Mouse (Mus musculus) frontal cortex, adult (tissue): ENCODE measurements around the gene C2cd2l.
"Not testable (repeated sequence)": the region's sequence is repeated elsewhere in the genome, so short reads cannot be mapped to it uniquely, and the experiment has no call there.

Source experiments
- ATAC-seq: cut with Nextera tagmentation; 2 replicates; pipeline ENCODE4 v1.9.2; 2017; ENCODE audit warnings: mild to moderate bottlenecking, moderate library complexity, mixed read lengths; ENCODE audit not compliant: low TSS enrichment

C2cd2l gene

DNA sequence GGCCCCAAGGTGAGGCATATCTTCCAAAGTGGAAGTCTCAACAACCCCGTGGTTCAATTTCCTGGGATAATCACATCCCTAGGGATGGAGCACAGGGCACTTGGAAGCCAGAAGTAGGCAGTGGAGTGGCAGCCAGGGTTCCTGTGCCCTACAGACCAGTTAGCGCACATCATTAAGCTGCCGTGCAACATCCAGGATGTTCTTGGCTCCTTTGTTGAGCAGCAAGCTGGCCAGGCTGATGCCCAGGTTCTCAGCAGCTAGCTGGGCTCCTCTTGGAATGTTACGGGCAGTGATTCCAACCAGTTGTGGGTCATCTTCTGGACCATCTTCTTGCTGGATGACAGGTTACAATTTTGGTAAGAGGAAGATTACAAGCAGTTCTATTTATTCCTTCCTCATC, 16.4 kb upstream of the C2cd2l start:
- not testable (repeated sequence) for ATAC-seq

- no peak for ATAC-seq
Measured at GRCm38 (mm10) chr9:44336093-44336406, 16.0 kb upstream of the C2cd2l start.

DNA sequence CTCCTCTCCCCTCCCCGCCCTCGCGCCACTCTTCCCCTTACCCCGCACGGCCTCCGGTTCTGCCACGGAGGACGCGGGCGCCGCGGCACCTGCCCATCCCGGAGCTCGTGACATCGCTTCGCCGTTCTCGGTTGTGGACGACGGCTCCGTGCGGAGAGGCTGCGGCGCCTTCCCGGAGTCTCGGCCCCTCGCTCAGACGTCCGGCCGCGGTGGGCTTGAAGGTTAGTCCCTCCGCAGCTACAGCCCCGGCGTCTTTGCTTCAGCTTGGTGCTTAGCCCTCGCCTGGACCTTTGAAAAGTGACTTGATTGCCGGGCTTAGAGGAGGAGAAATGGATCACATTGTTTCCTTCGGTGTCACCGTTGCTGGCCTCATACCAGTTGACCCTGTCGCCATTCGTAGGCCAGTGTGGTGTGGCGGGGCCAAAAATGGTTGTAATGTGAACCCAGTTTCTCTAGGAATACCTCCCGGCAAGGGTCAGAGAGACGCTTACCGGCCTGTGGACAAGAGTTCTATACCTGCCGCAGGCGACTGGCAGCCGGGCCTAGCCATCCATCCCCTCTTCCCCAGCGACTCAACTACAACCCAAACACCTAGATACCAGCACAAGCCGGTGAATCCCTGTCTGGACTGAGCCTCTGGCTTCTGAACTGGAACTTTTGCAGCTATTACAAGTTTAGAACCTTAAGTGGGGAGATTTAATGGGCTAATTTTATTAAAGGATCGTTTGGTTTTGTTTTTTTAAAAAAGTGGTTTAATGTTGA, 15.4 kb upstream of the C2cd2l start:
- peak; percentile 32; the same call in 1 of the 2 replicates for ATAC-seq

GRCm38 (mm10) chr9:44334396-44335330, 14.6 kb upstream of the C2cd2l start, which contains the start of gene H2afx:
Gene H2afx, plus strand, starts transcription at chr9:44334694.
- peak; percentile 97 for ATAC-seq

GRCm38 (mm10) chr9:44332918-44333638, 13.0 kb upstream of the C2cd2l start:
- ATAC-seq: no peak

GRCm38 (mm10) chr9:44330736-44331135, 10.7 kb upstream of the C2cd2l start:
- no peak for ATAC-seq

GRCm38 (mm10) chr9:44327926-44328325, 7.8 kb upstream of the C2cd2l start:
- no peak for ATAC-seq

GRCm38 (mm10) chr9:44327064-44327711, 7.1 kb upstream of the C2cd2l start:
- ATAC-seq: 0 out of 2 replicates have a peak, but pooled peaks have one; percentile 11

- peak; percentile 91 for ATAC-seq
Measured at GRCm38 (mm10) chr9:44326371-44327063, 6.4 kb upstream of the C2cd2l start.

- ATAC-seq: peak; percentile 51
Measured at GRCm38 (mm10) chr9:44325768-44326370, 5.8 kb upstream of the C2cd2l start, which contains the start of gene Dpagt1. Gene Dpagt1, plus strand, starts transcription at chr9:44326019.

- not testable (repeated sequence) for ATAC-seq
Measured at GRCm38 (mm10) chr9:44325032-44325767, 5.1 kb upstream of the C2cd2l start.

- no peak for ATAC-seq
Measured at GRCm38 (mm10) chr9:44324147-44324546, 4.1 kb upstream of the C2cd2l start.

- ATAC-seq: not testable (repeated sequence)
Measured at GRCm38 (mm10) chr9:44323656-44324055, 3.6 kb upstream of the C2cd2l start.

DNA sequence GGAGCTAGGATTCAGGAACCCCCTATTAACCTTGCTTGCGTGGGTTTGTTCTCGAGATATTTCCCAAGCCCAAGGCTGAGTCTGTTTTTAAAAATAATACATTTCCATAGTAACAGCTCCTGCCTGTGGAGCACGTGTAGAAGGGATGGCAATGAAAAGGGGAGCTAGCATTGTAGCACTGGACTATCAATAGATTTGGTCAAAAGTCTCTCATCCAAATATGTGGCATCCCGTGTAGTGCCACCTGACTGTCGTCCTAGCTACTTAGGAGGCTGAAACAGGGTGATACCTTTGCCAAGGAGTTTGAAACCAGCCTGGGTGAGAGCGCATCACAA, 681 bp upstream of the C2cd2l start:
- ATAC-seq: peak; percentile 21

DNA sequence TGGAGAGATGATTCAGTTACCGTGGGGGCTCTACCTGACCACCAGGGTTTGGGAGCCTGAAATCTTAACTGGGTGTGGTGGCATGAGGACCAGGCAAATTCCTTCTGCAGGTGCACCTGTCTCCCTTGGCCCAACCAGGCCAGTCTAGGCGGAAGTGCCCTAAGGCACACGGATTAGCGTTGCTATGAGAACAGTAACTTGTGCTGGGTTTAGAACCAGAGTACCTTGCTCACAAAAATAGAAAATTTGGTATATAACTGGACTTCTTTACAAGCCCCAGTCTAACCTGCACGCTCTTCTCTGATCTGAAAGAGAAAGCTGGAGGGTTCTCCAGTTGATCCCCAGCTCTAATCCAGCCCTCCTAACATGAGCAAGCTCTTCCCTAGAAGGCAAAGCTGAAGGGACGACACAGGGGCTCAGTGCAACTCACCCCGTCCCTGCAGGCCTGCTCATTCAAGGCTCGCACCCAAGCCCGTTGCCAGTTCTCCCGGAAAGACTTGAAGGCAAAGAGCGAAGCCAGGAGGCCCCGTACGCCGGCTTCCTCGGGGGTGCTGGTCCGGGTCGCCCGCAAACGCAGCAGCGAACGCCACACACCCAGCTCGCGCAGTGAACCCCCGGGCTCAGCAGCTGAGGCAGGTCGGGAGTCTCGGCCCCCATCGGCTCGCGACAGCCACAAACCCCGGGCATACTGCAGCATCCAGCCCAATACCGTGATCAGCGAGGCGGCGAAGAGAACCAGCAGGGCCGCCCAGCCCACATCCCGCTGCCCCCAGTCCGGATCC, 789 bp downstream of the C2cd2l start:
- ATAC-seq: 0 out of 2 replicates have a peak, but pooled peaks have one; percentile 8

DNA sequence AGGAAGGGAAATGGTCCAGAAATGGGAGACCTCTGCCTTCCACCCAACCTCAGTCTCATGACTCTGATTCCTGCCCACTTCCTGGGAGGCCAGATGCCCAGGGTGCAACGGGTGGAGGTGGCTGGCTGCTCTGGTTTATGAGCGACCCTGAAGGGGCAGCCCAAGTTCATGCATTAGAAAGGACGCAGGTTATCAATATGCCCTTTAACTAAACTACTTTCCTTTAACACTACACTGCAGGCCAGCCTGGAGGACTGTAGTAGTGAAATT, 1.3 kb downstream of the C2cd2l start:
- no peak for ATAC-seq

GRCm38 (mm10) chr9:44318076-44318825, 1.8 kb downstream of the C2cd2l start:
- ATAC-seq: no peak

DNA sequence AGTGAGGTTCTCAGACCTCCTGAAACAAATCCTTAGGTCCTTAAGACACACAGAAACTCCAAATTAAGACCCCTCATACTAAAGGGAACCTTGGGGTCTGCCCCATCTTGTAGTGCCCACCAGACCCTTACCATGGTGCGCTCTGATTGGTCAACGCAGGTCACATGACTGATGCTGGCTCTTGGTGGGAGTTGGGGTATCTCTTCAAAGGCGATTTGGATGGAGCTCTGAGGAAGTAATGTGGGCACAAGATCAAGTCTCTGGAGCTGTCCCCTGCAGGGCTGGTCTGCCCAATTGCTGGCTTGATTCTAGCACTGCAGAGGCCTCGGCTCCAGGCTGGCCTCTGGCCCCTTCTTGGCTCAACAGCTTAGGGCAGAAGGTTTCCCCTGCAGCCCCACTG, 2.6 kb downstream of the C2cd2l start:
- no peak for ATAC-seq

GRCm38 (mm10) chr9:44314910-44315309, 5.2 kb downstream of the C2cd2l start:
- no peak for ATAC-seq
